Mouse (Mus musculus) left cerebral cortex, adult 18-20 months (tissue): ENCODE data around the gene Txnrd3. TPM values are rescaled to one million over a fixed set of nuclear protein-coding genes. Genes with fewer than 3 reads are reported as not detected.

ENCODE experiments used
- DNase-seq, 2 experiments: peaks; one replicate each; pipeline ENCODE4 v3.0.0; 2021 to 2022; ENCODE audit warnings: low spot score in 2 of 2, mixed read lengths in 1 of 2
- long read RNA-seq, 2 experiments: library from polyadenylated mRNA; stranded (forward); transcript quantifications; one replicate each; pipeline ENCODE4 v2.0.0; 2021
- total RNA-seq, 2 experiments: library from RNA; stranded (reverse); gene quantifications; 2 replicates each; pipeline ENCODE4 v1.2.3; 2021

Gene Txnrd3
- 1 to 10 TPM; 4.0 to 4.8 TPM for total RNA-seq
- long read RNA-seq, experiment 1, transcript Txnrd3-201 (16 exons, 2,836 nt) = major isoform, 6 of 9 reads
- long read RNA-seq, experiment 1, partial matches to known transcripts = 2 of 9 reads
- long read RNA-seq, experiment 1, other reads (novel, unspliced or antisense) = 1 of 9 reads
- long read RNA-seq, experiment 2, transcript Txnrd3-201 (16 exons, 2,836 nt) = major isoform, 5 of 8 reads
- long read RNA-seq, experiment 2, partial matches to known transcripts = 1 of 8 reads
- long read RNA-seq, experiment 2, other reads (novel, unspliced or antisense) = 2 of 8 reads

DNA sequence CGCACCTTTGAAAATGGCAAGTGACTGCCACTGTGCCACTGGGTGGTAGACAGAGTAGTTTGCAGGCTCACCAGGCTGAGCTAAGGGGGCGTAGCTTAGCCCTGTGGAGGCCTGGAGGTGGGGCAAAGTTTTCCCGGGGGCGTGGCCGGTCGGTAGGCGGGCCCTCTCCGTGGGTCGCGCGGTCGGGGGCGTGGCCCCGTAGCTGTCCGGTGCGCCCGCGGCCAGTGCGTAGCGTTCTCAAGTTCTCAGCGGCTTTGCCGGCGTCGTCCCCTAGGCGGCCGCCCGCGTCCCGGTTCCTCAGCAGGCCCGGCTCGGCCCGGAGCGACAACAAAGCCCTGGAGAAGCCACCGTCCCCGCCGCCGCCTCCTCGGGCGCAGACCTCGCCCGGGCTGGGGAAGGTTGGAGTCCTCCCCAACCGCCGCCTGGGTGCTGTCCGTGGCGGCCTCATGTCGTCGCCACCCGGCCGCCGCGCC, at the start of gene Txnrd3:
Gene Txnrd3 (plus strand): TSS at position 191 of the 473 bp plus-strand sequence.
- DNase-seq = peak; percentile 81 to 86

DNA sequence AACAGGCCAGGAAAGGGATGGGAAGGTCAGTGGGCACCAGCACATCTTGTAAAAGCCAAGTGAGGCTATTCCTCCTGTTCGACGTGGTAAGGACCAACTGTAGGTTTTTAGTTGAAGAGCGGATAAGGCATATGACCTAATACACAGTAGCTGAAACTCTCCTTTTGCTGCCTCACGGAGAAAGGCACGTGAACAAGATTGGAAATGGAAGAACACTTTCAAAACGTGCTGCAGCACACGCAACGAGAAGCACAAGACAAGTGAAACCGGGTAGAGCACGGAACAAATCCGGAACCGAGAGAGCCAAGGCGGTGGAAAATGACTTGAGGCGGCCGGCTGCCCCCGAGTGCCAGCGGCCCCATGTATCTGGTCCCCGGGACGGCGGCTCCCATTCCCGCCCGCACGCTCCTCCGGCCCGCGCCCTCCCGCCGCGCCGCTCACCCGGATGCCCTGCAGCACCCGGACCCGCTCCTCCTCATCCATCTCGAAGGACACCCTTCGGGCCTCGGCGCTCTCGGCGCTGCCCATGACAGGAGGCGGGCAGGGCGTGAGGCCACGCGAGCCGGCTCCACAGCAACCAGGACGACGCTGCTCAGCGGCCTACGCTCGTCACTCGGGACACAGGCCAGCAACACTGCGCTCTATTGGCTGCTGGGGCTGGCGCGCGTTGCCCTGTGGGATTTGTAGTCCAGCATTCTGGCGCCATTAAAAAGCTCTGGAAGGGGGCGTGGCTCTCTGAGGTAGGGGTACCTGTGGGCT, 48.6 kb upstream of the Txnrd3 start, which contains the start of gene Chchd6:
Gene Chchd6 (minus strand): TSS at position 635 of the 759 bp plus-strand sequence.
- DNase-seq = peak; percentile 95 to 97

DNA sequence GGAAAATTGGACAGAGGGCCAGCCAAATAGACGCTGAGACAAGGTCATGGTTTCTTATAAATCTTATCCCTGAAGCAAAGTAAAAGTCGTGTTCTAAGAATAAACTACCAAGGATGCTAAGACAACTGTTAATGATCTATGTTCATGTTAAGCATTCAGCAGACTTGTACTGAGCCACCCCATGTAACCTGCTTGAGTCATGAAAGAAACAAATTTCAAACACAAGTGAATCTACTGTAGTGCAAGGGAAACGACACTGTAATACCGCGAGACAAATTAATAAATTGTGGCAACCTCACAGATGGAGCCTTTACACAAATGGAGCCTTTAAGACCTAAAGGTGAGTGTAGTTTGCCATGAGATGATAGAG, 48.0 kb upstream of the Txnrd3 start:
- no peak for DNase-seq

DNA sequence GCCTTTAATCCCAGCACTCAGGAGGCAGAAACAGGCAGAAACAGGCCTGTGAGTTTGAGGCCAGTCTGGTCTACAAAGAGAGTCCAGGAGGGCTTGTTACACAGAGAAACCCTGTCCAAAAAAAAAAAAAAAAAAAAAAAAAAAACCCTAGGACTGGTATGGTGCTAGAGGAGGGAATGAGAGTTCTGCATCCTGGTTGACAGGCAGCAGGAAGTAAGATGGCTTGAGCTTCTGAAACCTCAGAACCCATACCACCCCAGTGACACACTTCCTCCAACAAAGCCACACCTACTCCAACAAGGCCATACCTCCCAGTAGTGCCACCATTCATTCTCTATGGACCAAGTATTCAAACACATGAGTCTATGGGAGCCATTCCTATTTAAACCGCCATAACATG, 47.3 kb upstream of the Txnrd3 start:
- no peak for DNase-seq

DNA sequence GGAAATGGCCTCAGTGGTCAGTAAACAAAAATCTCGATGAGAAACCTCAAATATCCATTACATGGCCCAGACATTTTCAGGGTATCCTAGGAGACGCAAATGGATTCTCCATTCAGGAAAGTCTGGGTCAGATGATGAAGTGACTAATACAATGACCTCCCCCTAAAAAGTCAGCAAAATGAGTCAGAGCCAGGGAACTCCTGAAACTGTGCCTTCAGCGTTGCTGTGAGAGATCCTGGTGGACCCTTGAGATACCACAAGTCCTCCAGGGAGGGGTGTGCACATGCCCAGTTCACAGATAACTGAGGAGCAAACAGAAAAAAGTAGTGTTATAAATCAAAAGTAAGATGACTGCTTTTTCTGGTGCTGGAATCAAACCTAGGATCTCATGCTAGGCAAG, 37.7 kb upstream of the Txnrd3 start:
- no peak for DNase-seq

DNA sequence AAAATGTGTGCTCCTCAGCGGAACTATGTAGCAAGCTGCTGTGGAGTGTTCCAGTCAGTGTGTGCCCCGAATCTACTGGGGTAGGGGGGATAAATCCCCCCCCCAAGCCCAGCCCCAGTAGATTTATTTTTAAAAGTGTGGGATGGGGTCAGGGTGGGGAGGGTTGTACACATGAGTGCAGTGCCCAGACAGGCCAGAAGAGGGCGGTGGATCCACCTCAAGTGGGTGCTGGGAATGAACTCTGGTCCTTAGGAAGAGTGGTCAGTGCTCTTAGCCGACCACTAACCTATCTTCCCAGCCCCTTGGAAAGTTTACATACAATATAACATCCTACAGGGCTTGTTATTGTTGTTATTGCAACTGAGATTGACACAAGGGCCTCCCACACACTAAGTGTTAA, 35.8 kb upstream of the Txnrd3 start:
- no peak for DNase-seq

DNA sequence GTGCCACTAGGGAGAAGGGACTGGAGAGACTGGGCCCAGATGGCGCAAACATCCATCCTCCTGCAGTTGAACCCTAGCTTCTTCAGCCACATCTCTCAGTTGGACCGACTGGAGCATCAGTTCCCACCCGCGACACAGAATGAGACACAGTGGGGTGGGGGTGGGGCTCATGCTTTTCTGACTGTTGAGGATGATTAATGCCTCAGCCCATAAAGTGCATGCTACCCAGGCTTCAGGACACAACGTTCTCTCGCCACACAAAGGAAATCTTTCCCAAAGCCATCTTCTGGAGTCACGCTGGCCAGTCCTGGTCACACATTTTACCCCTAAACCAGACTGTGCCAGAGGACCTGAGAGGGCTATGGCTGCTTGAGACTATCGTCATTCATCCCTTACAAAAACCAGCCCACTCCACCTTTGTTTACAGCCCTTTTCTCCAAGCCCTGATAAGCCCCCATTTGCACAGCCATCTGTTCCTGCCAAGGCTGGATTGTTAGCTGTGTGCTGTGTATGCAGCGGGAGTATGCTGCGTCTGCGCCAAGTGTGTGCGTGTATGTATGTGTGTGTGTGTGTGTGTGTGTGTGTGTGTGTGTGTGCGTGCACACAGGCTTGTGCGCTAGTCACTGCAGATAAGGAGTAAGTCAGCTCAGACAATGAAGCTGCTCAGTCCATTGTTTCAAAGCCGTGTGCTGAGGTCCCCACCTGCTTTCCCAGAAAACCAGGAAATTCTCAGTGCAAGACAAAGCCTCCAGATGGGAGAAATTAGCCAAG, 30.3 kb upstream of the Txnrd3 start:
- peak; percentile 45 to 47 for DNase-seq

DNA sequence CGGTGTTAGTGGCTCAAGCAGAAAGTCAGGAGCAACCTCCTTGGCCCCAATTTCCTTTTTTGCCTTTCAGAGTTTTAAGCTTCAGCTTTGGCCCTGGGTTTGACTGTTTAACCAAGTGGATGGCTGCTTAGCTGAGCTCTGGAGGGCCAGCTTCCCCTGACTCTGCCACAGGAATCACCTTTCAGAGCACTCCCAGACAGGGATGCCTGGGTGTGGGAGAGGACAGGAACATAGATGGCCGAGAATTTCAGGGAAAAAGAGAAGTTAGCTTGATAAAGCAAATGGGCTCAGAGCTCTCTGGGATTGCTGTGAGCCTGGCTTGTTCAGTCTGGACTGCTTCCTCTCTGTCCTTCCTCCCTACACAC, 29.7 kb upstream of the Txnrd3 start:
- no peak for DNase-seq

DNA sequence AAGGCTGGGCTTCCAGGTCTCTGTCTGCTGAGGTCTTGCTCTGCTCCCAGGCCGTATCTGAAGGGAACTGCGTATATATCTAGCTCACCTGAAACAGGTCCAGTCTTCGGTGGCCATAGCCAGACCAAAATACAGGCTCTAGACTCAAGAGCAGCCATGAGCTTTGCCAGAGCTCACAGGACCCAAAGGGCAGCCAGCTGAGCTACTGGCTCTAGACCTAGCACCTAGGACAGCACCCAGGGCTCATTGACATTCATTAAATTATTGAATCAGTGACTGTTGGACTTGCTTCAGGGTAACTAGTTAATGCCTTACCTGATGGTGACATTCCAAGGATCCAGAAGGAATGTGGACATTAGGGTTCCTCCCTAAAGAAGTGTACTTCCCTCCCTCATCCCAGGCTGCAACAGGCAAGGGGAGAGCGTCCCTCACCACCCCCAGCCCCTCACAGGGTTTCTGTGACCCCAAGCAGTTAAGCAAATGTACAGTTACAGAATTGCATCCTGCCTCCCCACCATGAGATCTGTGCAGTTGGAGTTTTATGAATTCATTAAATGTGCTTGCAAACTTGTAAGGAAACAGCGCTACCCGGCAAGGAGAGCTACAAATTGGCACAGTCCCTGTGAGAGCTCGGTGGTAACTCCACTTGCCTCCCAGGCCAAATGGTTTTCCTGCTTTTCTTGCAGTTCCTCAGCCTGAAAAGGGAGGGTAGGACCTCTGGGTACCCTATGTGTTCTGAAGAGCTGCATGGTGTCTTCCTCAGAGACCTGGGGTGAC, 29.0 kb upstream of the Txnrd3 start:
- DNase-seq = no peak

DNA sequence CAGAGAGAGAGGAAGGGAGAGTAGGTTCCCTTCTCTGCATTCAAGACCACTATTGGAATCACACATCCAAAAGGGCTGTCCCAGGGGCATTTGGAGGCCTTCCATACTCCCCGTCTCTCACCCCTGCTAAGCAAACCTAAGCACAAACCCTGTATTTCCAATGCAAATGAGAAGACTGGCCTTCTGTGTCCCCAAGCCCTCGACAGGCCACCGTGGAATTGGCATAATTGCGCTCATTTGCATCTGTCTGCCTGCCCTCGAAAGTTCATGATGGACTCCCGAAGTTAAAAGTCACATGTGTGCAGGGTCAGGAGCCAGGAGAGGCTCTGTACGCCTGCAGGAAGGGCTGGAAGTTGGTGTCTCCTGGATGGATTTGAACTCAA, 28.4 kb upstream of the Txnrd3 start:
- DNase-seq = no peak

DNA sequence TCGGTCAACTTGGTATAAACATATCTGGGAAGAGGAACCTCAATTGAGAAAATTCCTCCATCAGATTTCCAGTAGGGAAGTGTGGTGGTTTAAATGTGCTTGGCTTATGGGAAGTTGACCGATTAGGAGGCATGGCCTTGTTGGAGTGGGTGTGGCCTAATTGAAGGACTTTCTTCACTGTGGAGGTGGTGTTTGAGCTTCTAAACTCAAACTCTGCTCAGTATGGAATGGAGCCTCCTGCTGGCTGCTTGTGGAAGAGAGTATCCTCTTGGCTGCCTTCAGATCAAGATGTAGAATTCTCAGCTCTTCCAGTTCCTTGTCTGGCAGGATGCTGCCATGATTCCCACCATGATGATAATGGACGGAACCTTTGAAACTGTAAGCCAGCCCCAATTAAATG, 21.1 kb upstream of the Txnrd3 start:
- no peak for DNase-seq

DNA sequence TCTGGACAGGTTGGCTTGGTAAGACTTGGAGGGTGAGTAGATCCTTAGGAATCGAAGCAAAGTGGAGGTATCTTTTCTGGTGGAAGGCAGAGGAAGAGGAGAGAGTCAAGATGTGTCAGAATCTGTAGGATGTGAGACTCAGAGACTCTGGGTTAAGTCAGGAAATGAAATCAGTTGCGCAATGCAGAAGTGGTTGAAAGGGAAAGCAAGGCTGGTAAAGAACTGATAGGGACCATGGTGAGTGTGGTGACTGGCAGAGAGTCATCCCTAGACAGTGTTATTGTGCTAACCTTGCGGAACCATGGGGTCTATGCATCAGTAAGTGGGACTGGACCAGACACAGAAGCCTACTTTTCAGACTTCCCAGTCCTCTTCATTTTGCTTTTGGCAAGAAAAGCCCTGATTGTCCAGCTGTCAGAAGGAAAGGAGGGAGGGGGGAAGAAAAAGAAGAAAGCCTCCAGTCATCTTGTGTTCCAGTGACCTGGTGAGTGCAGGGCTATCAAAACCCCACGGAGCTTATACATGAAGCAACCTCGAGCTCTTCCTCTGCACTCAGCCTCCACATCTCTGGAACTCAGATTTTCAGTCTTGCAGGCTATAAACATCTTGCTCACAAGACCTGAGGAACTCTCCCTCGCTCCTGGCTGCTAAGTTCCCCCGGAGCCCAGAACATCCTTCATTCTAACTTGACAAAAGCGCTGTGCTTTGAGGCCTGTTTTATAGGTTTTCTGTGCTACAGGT, 15.6 kb upstream of the Txnrd3 start:
- no peak for DNase-seq

DNA sequence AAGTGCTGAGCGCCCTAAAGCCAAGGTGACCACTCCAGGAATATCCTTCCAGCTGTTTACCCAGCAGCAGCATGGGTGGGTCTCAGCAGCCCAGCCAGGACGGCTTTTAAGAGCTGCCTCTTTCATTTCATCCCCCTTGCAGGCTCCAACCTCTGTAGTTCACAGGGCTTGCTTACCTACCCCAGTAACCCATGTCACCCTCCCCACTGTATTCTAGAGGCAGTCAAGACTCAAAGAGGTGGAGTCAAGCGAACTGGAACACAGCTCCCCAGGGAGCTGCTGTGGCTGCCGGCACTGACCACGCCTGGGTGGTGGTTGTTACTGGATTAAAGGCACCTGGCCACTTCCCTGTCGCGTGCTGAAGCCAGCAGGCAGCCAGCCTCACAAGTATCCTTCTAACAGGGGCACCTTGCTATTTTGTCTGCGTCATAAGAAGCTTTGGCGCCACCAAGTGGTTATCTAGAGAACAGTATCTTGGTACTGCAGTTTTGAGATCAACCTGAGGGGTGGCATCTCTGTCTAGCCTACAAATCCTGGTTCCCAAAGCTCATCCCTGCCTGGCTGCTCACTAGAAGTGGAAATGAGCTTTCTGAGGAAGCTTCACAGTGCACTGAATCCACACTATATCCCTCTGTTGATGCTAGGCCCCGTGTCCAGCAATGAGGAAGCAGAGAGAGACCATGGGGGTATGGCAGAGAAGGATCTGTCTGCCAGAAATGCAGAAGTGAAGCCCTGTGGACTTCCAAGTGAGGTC, 11.8 kb upstream of the Txnrd3 start:
- peak; percentile 87 to 91 for DNase-seq

DNA sequence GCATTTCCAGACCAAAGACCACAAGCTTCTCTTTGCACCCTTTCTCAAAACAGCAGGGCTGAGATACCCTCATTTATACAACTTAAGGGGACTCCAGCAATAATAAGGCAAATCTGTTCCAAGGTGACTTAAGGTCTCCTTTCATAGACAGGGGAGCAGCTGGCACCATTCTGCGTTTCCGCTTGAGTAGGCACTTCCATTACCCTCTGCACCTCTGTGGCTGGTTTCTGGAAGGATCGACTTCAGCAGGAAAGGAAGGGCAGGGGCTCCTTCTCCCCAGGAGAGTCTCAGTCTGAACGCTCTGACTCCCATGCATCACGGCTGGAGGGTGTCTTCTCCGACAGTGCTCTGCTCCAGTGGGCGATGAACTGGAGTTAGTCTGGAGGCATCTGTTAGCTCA, 10.7 kb upstream of the Txnrd3 start:
- DNase-seq = no peak

DNA sequence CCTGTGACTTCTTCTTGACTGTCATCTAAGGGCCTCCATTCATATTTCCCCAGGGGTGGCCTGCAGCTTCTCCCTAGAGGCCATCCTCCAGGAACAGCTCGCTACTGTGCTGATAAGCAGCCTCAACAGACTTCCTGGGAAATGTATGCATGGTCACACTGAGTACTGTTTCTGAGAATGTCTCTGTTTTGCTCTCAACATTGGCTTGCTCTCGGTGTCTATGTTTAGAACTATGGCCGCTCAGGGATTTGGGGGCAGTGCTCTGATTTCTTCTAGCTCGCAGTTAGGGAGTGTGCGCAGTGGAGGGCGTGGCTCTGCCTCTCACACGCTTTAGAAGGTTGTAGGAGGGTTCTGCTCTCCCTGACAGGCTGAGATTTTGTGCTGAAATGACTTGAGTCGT, 9.4 kb upstream of the Txnrd3 start:
- DNase-seq = peak; percentile 21 to 45

DNA sequence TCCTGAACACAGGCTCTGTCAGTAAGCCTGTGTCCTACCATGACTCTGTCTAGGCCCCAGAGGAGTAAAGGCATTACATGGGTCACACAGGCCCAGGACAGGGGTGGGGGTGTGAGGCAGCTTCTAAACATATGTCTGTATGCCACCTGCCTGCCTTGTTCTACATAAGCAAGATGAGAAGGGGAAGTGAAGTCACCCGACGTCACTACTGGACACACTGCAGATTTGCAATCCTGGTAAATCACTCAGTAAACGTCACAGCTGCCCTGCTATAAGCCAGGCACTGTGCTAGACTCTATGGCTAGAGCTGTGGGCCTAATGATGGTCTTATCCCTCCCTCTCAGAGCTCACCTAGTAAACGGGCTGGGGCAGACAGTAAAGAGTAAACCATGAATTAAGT, 5.8 kb upstream of the Txnrd3 start:
- DNase-seq = no peak

DNA sequence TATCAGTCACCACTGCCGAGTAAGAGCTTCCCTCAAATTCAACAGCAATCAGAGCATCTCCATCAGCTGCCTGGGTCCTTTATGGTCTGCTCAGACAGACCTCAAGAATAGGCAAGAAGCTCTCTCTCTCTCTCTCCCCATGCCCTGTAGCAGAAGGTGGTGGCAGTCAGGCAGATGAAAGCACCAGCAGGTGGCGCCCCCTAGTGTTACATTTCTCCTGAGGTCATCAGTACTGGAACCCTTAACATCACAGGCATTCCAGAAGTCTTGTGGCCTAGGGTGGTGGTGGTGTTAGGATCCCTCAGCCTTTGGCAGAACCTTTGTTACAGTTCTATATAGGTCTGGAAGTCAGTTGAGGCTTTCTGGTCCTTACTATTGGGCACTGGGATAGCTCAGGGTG, 4.8 kb upstream of the Txnrd3 start:
- peak; percentile 72 for DNase-seq

DNA sequence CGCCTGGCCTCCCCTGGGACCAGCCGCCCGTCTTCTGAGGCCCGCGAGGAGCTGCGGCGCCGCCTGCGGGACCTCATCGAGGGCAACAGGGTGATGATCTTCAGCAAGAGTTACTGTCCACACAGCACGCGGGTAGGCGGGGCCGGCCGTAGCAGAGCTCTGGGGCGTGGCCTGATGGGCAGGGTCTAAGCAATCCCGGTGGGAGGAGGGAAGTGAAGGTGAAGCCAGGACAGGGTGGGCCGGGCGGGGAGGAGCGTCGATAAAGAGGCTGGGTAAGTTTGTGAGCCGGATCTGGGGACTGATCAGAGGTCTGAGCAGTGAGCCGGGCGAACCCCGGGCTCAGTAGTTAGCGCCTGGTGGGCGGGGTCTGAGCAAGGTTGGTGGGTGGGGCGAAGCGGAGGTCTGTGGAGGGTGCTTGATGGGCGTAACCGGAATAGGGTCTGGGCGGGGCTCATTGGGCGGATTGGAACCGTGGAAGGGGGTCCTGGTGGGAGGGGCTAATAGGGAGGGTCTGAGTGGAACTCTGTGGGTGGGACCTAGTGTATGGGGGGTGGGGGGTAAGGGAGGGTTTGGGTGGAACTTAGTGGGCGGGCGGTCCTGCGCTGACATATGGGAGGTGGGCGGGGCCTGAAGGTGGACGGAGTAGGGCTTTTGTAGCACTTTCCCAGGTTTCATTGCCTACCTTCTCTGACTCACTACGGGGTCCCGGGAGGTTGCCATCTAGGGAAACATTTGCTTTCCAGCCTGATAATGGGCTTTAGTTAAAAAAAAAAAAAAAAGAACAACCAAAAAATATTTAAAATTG, 685 bp downstream of the Txnrd3 start:
- DNase-seq = peak; percentile 65 to 83

DNA sequence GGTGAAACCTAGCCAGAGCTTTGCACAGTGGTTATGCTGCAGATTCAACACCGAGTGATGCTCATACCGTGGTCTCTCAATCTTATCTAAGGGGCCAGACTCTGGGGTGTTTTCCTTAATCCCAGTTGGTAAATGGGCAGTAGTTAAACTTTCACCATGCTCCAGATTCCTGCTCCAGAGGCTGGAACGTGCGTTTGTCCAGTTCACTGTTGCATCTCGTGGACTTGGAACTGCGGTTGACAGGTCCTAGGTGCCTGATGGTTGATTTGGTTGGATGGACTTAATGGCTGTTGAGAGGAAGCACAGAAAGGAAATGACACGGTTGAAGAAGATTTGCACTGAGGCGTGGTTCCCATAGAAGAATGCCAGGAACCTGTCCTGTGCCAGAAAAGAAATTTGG, 6.1 kb downstream of the Txnrd3 start:
- DNase-seq = no peak
